Mouse (Mus musculus) liver, adult (tissue): ENCODE data around the gene Rab13.

Experiments used
- GATA4 ChIP-seq: IDR thresholded peaks from 2 replicates; pipeline ENCODE4 v1.6.1; 2014; ENCODE audit warnings: mild to moderate bottlenecking, low read length; ENCODE audit not compliant: insufficient replicate concordance

The Rab13 gene

DNA sequence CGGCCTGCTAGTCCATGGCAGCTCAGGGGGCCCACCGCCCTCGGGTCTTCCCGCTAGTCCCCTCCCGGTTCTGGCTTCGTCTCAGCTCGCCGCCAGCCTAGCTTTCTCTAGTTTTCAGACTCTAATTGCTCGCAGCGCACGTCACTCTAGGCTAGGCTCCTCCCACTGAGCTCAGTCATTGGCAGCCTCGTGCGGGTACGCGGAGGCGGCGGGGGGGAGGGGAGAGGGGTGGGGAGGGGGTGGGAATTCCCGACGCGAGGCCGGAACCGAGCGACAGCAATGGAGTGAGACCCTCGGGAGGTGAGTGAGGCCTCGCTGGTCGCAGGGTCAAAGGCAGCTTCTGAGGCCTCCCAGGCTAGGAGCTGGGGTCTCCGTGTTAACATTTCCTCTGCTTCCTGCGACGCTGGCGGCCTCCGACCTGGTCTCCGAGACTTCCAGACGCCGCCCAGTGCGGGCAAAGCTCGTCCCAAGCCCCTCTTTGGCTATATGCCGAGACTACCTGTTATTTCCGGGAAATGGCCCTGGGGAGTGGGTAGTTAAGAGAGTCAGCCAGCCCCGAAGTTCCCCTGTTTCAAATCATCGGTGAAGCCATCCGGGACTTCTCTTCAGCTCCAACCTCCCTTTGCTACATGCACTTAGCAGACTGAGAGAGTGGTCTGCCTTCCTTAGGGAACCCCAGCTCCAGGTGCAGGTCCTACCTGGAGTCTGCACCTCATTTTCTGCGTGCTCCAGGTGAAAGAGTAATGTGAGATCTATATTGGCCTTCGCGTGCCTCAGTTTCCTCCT, 34.7 kb downstream of the Rab13 start, which contains the start of gene Slc39a1:
Gene Slc39a1 (plus strand): TSS at position 213 of the 786 bp plus-strand sequence.
- no peak for TF ChIP-seq GATA4

DNA sequence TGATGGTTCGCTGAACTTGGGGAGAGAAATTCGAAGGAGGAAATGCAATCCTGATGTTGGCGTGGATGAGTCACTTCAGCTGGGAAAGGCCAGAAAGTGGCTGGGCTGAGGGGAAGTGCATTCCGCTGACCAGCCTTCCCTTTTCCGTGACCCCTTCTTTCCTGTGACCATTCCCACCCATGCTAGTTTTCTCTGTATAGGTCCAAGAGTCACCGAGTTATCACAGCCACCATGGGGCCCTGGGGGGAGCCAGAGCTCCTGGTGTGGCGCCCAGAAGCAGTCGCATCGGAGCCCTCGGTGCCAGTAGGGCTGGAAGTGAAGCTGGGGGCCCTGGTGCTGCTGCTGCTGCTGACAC, 35.2 kb downstream of the Rab13 start:
- TF ChIP-seq GATA4 = peak; percentile 65; the same call in 1 of the 2 replicates

DNA sequence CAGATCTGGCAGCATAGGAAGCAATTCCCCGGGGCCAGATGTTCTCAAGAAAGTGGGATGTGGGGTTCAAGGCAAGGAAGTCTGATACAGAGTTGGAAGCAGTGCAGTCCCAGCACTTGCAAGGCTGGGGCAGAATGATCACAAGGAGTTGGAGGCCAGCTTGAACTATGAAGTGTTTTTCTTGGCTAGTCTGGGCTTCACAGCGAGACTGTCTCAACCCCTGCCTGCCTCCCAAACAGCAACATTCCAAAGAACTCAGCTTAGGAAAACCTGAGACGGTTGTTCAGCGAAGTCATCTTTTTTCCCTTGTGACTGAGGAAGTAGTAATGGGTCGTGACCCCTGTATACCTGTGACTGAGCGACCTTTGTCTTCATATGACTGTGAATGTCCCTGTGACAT, 37.3 kb downstream of the Rab13 start:
- TF ChIP-seq GATA4 = no peak

DNA sequence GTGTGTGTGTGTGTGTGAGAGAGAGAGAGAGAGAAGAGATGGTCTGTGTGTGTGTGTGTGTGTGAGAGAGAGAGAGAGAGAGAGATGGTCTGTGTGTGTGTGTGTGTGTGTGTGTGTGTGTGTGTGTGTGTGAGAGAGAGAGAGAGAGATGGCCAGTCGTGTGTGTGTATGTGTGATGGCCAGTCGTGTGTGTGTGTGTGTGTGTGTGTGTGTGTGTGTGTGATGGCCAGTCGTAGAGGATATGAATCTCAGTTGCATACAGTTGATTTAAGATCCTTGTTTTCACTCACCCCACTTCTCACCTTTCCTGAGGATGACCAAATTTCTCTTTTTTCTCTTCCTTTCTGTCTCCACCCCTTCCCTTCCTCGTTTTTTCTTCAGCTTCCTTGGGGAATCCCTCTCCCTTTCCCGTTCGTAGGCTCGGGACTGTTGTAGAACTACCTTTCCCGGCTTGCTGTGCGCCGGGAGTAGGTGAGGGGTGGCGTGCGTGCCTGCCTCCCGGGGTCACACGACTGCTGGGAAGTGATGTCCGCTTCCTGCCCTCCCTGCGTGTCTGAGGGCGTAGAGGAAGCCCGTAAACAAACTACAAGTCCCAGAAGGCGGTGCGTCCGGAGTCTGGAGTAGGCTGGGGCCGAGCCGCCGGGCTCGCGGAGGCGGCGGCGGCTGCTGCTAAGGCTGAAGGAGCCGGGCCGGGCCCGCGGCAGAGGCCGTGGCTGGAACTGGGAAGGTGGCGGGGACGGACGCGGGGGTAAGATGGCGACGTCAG, 40.3 kb downstream of the Rab13 start, which contains the start of gene Crtc2:
Gene Crtc2 (plus strand): TSS at position 511 of the 766 bp plus-strand sequence.
- TF ChIP-seq GATA4 = no peak

DNA sequence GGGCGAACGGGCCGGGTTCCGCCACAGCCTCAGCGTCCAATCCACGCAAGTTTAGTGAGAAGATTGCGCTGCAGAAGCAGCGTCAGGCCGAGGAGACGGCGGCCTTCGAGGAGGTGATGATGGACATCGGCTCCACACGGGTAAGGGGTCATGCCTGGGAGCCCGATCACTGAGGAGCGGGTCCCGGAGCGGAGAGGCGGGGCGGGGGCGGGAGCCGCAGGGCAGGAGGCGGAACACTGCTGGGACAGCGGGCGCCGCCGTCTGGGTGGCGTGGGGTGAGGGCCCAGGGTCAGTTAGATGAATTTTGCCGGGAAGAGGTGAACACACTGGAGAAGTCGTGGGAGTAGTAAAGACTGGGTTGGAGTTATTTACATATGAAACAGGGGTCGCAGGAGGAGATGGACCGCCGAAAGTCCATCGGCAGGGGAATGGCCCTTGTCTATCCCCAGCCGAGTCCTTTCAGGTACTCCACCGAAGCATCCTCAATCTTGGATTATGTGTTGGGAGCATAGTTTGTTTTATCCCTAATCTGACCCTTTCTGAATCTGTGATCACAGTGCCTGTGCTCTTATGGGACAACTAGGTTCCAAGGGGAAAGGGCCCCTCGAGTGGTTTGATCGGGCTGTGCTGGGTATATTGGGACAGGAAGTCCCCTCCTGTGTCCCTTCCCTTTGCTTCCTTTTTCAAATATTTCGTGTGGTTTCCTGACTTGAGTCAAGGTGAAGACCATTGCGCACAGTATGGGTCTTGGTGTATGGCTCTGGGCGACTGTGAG, 41.1 kb downstream of the Rab13 start:
- TF ChIP-seq GATA4 = no peak

DNA sequence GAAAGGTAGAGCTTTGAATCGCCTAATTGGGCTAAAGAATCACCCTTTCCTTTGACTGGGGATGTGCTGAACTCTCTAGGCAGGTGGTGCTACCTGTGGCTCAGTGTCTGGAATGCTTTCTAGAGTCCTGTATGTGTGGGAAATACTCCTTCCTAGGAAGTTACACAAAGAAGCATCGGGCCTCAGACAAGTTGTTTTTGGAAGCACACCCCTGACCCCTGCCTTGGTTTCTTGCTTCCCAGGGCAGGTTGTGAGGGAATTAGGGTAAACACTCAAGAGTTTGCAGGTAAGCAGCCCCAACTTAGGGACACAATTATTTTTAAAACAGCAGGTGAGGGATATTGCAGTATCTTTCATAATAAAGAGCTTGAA, 41.7 kb downstream of the Rab13 start:
- TF ChIP-seq GATA4 = no peak

DNA sequence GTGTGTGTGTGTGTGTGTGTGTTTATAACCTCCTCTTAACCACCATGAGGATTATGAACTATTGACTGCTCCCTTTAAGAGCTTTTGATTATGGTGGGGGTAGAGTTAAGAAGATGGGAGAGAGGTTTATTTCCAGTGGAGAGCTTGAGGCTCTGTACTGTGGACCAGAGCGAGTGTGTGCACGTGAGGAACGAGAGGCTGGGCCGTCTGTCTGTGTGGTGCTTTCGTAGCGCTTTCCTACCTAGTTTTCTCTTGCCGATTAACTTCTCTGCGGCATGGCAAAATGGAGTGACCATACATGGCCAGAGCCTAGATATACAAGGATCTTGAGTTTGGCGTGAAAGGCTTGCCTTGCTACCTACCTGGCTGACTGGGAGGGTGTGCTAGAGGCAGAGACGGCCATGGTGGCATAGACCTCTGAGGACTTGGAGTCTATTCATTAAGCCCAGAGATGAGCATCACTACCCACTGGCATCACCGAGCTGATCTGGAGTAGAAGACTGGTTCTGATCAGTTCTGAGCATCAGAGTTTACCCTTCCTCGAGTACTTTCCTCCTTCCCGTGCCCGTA, 42.4 kb downstream of the Rab13 start:
- TF ChIP-seq GATA4 = no peak

DNA sequence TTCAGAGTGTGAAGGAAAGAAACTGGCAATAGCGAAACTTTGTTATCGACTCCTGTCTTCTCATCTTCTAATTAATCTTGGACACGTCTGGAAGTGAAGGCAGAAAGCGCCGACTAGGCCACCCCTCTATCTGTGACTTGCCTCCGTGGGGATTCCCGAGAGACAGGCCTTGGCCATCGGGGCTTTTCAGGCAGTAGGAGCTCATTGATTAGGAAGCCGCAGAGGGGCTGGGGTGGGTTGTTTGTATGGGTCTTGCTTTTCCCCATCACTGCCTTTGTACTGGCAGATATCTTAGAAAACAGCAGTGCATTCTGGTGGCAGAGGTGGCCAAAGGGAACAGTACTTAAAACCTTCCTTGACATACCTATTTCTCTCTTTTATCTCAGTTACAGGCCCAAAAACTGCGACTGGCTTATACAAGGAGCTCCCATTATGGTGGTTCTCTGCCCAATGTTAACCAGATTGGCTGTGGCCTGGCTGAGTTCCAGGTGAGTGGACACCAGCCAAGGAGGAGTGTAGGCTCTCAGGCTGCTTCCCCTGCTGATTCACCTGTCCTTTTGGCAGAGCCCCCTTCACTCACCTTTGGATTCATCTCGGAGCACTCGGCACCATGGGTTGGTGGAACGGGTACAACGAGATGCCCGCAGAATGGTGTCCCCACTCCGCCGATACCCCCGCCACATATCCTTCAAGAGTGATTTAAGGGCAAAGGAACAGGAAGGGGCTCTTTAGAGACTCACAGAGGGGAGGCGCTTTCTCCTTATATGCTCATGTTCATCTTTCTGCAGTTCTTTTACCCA, 43.4 kb downstream of the Rab13 start:
- TF ChIP-seq GATA4 = no peak

DNA sequence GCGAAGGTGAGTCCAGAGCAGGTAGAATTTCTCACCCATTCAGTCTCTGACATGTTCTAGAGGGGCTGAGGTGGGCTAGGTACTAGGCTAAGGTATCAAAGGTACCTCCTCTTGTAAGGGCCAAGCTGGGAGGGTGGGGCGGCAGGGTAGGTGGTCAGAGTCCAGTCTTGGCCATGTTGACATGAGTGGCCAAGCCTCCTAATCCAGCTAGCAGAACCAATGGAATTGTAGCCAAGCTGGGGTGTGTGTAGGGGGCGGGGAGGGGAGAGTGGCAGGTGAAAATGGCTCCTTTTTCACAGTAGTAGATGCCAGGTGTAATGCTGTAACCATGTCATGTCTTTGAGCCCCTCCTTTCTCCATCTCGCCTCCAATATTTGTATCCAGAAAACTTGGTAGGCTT, 45.0 kb downstream of the Rab13 start:
- no peak for TF ChIP-seq GATA4

DNA sequence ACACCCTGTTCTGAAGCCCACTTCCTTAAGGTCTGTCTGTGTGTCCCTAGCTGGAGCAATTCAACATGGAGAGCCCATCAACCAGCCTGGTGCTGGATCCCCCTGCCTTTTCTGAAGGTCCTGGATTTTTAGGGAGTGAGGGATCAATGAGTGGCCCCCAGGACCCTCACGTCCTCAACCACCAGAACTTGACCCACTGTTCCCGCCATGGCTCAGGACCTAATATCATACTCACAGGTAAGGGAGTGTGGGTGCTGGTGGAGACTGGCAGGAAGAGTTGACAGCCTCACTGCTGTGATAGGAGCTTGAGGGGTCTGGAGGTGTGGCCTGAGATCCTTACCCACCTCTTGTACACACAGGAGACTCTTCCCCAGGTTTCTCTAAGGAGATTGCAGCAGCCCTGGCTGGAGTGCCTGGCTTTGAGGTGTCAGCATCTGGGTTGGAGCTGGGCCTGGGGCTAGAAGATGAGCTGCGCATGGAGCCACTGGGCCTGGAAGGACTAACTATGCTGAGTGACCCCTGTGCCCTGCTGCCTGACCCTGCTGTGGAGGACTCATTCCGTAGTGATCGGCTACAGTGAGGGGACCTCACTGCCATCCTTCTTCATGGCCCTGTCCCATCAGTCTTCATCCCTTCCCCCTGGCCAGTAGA, 49.8 kb downstream of the Rab13 start:
- no peak for TF ChIP-seq GATA4

DNA sequence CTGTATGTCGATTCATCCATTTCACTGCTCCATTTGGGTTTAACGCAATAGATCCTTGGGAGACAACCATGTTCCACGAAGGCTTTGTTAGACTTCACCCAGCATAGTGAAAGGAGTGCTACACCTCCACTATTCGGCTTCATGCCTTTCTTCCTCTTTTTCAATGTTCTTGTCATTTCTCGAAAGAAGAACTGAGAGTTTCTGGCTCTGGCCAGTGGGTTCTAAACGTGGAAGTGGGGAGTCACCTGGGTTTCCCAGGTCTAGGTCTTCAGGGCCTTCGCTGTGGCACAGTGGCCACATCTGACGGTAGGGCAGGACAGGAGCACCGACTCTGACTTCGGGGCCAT, 51.2 kb downstream of the Rab13 start:
- TF ChIP-seq GATA4 = no peak

DNA sequence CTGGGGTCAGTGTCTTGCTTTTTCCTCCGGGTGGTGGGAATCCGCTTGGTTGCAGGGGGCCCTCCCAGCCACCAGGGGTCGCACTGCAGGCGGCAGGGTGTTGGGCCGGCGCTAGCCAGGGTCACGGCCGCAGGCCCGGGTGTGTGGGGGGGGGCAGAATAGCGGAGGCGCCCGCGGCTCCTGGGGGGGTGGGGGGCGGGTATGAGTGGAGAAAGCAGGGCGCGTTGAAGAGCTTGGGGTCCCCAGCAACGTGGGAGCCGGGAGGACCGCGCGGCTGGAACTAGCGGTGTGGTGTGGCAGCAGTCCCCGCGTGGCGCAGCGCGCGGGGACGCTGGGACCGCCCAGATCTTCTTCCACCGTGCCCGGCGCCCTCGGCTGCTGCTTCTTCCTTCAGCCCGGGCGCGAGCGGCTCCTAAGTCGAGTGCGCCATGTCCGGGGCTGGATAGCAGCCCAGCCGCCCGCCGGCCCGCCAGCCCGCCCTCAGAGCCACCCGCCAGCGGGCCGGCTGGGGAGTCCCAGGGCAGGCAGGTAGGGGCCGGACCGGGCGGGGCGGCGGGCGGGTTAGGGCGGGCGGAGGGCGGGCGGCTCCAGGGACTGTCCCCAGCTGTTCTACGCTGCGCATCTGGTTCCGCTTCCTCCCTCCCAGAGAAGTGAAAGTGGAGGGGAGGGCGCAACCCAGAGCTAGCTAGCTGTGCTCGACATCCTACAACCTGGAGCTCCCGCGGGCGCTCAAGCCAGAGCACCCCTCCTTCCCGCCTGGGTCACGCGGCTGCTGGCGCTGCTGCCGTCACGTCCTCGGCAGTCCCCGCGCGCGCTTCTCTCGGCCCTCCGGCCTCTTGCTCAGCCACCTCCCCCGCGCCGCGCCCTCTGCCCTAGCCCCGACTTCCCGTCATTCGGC, 51.8 kb downstream of the Rab13 start, which contains the start of gene Dennd4b:
Gene Dennd4b (plus strand): TSS at position 152 of the 898 bp plus-strand sequence.
- no peak for TF ChIP-seq GATA4
